Mouse (Mus musculus): ENCODE data around the gene Gpatch2. TPM values are rescaled to one million over a fixed set of nuclear protein-coding genes. Genes with fewer than 3 reads are reported as not detected.

Gene Gpatch2
- polyA plus RNA-seq, 1 experiment from 2014 or later, result 25.0 TPM

Other genes with a start within 250 kb of the Gpatch2 start
- gene D1Pas1, start 248.1 kb upstream of the Gpatch2 start, polyA plus RNA-seq (2016; fragmentation: Nextera tagmentation; extraction: Ambion mirVana), result 0.15 and 0.16 TPM in 2 replicates
- gene Spata17, start within 50 bp of the Gpatch2 start, polyA plus RNA-seq (2016; fragmentation: Nextera tagmentation; extraction: Ambion mirVana), result 1.1 and 1.9 TPM in 2 replicates

Measured in embryonic facial prominence, embryonic 10.5 days (tissue).